Mouse (Mus musculus) liver (tissue): ENCODE results near the gene Slc39a11.

Experiments used
- DNase-seq: peaks from one replicate; pipeline ENCODE4 v3.0.0-alpha.2; 2020; ENCODE audit warnings: mixed read lengths

Slc39a11 gene

DNA sequence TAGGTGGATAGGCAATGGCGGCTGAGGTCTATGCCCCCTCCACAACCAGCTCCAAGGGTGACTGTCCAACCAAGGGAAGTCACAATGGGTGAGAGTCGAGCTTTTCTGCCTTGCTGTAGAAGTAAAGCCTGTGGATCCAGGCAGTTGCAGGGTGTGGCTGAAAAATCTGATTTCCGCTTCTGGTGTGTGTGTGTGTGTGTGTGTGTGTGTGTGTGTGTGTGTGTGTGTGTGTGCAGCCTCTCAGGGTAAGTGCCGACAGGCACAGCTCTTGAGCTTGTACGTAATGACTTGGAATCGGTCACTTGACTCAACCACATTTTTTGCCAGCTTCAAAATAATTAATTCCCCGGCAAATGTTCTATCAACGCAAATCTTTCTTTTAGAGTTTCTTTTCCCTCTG is 18.6 kb downstream of the Slc39a11 start:
- no peak for DNase-seq

DNA sequence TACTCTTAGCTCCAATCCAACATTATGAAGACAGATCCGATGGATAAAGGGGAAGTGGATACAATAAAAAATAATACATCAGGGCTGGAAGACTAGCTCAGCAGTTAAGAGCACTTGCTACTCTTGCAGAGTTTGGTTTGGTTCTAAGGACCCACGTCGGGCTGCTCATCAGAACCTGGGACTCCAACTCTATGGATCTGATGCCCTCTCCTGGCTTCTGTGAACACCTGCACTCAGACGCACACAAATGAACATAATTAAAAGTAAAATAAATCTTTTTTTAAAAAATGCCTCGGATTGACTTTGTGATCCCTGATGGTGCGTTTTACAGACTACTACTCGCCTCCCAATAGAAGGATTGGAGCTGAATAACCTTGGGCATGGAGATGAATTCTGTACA is 19.2 kb downstream of the Slc39a11 start:
- no peak for DNase-seq

- DNase-seq = no peak
Observed at GRCm38 (mm10) chr11:113627785-113628184, 22.1 kb downstream of the Slc39a11 start.

DNA sequence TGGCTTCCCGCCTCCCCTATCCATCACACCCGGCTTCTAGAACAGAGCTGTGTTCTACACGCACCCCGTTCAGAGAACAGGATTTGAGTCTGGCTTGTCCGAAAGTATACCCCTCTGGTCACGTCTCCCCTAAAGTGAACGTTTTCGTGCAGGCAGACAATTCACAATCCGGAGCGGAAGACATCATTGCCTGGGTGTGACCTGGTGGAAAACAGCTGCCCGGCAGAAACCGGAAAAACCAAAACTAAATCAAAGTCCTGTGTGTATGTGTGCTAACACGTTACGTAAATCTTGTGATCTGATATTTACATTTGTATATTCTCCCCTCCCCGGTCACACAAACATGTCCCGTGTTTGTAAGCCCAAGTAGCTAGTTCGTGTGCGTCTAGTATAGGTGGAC is 24.4 kb downstream of the Slc39a11 start:
- no peak for DNase-seq

GRCm38 (mm10) chr11:113622028-113622427 is 27.9 kb downstream of the Slc39a11 start:
- no peak for DNase-seq

DNA sequence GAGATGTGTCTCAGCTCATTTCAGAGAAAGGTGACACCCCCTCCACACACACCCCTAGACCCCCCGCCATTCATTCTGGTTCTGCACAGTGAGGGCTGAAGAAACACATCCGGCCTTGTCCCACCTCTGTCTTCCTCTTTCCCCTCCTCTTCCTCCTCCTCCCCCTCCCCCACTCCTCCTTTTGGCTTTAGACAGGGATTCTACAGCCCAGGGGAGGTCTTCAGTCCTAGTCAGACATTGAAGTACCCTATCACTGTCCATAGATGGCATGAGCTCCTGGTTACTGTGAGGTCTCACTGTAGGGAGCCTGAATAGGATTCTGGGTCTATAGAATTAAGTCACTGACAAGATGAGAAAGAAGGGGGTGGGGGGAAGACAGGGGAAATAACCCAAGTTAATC is 28.9 kb downstream of the Slc39a11 start:
- DNase-seq = no peak

DNA sequence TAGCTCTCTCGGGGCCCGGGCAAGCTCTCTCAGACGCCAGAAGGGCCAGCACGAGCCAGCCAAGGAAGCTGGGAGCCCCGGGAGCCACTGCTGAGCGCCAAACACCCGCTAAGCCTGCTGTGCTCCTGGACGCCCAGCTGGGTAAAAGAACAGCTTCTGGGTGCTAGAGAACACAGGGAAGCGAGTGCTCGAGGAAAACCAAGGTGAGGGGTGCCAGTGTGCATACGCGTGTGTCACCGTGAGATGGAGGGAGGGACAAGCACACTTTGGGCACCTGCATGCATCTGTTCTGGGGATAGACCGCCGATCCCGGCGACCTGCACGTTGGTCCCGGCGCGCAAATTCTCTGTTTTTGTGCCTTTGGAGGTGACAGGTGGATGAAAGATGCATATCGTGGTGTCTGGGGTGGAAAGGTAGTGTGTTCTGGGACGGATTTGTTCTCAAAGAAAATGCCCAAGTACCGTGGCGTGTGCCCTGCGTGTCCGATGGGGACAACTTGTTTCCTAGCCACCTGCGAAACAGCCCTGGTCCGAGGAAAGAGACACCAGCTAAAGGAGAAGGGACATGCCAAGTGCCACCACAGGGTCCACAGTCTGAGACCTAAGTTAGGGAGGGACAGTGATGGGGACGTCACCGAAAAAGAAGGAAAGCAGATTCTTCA is 30.3 kb downstream of the Slc39a11 start:
- DNase-seq = no peak

GRCm38 (mm10) chr11:113618672-113619419 is 31.0 kb downstream of the Slc39a11 start, which contains the start of gene Sstr2:
Gene Sstr2, plus strand, starts transcription at chr11:113619342.
- DNase-seq = peak; percentile 67

GRCm38 (mm10) chr11:113618303-113618671 is 31.6 kb downstream of the Slc39a11 start:
- DNase-seq = no peak

- peak; percentile 71 for DNase-seq
Observed at GRCm38 (mm10) chr11:113617132-113617911, 32.6 kb downstream of the Slc39a11 start.

DNA sequence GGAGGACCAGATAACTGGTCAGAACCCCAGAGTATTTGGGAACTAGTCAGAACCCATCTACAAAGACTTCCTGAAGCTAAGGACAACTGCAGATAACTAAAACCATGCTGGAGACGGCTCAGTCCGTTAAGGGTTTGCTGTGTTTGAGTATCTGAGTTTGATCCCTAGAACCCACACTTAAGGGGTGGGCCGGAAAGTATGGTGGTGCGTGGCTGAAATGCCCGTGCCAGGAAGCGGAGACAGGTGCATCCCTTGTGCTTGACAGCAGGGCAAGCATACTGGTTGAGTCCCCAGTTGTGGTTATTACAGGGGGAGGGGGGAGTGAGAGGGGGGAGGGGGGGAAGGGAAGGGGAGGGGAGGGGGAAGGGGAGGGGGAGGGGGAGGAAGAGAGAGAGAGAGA is 35.4 kb downstream of the Slc39a11 start:
- no peak for DNase-seq

- peak; percentile 65 for DNase-seq
Observed at GRCm38 (mm10) chr11:113611664-113612611, 37.9 kb downstream of the Slc39a11 start.

DNA sequence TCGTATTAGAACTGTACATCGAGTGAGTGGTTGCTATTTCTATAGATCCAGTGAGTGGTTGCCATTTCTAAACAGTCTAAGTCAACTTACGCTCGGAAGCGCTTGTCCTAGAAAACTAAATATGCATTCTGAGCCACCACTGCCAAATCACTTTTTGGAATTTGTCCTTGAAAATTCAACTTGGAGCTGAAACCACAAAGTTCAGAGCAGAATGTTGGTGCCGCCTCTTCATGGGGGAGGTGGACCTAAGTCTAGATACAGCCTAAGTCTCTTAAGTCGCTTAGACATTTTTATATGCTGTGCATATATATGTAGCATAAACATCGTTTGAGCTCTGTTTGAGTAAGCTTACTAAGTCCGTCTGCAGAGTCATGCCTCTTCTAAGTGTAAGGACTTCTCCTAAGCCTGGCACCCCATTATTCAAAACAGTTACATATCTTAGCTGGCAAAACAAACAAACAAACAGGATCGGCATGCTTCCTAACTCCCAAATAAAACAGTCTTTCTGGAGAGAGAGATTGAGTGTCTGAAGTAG is 38.7 kb downstream of the Slc39a11 start:
- no peak for DNase-seq

- no peak for DNase-seq
Observed at GRCm38 (mm10) chr11:113610266-113610665, 39.6 kb downstream of the Slc39a11 start.

DNA sequence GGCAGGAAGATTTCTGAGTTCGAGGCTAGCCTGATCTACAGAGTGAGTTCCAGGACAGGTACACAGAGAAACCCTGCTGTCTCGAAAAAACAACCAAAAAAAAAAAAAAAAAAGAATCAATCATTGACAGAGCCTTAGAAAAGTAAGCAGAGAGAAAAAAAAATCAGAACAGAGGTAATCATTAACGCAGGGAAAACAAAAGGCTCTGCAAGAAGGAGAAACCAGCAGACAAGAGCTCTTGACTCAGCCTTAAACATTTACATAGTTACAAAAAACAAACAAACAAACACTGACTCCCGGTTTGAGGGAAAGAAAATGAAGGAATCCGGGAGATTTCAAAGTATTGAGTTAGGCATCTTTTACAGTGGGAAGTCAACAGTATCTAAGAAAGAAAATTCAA is 40.3 kb downstream of the Slc39a11 start:
- no peak for DNase-seq

- DNase-seq = no peak
Observed at GRCm38 (mm10) chr11:113607556-113607955, 42.3 kb downstream of the Slc39a11 start.

DNA sequence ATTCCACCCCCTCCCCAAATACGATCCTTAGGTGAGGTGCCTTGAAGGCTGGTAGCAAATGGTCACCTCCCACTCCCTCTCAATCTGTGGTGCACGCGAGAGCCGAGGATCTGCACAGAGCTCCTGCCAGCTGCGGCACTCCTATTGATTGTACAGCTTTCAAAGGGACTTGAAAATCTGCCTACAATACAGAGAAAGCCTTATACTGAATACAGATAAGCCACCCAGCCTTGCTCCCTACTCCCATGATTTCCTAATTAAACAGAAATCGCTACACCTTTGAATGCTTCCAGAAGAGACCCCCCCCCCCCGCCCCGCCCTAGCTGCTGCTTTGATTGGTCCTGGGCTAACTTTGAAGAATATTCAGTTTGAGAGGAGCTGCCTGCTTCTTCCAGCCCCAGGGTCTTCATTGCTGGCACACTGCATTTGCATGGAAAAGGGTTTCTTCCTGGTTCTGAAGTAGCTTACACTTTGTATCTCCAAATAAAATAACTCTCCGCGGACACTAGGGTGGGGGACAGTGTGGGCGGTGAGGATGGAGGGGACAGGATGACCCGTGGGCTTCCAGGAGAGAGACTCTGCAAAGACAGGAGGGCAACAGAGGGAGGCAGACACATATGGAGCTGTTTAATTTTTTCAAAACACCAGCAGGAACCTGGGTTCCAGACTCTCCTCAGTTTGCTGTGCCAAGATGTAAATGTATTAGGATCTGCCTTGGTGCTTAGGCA is 48.1 kb downstream of the Slc39a11 start:
- no peak for DNase-seq

DNA sequence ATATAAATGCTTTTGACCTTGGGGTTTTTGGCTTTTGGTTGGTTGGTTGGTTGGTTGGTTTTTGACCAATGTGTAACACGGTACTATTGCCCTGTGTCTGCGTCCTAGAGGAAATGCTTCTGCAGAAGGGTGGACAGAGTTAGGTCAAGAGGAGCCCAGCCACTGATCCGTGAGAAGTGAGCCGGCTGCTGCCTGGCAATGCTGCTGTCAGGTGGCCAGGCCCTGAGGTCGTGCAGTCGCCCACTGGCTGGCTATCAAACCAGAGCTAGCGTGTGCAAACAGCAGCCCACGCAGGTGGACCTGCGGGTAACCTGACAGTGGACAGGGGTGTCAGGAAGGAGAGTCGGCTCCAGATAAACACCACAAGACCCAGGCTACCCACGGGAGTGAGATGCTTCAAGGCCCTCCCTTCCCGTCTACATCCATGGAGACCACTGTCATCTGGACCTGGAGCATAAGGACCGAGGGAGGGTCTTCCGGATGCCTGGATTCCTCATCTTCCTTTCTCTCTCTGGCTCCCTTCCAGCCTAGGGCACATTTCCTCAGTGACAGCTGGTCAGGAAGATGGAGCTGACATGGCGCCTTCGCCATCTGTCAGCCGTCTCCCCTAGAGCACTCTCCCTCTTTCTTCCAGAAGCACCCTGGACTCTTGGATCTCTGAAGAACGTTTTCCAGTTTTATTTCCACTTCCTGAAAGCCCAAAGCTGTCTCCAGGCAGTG is 49.2 kb downstream of the Slc39a11 start:
- no peak for DNase-seq

DNA sequence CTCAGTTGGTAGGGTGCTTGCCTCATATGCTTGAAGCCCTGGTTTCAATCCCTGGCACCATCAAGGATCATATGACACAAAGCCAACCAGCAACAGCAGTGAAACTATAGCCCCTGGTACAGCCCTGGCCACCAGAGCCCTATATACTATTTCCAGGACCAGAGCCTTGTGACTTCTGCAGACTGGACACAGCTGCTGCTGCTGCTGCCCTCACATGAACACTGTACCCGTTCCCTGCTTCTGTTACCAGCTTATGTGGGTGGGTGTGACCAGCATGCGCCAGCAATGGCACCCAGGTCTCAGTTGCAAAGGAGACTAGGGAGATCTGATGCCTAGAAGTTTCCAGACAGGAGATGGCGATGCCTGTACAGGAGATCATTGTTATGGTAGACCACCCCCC is 52.2 kb downstream of the Slc39a11 start:
- DNase-seq = no peak

DNA sequence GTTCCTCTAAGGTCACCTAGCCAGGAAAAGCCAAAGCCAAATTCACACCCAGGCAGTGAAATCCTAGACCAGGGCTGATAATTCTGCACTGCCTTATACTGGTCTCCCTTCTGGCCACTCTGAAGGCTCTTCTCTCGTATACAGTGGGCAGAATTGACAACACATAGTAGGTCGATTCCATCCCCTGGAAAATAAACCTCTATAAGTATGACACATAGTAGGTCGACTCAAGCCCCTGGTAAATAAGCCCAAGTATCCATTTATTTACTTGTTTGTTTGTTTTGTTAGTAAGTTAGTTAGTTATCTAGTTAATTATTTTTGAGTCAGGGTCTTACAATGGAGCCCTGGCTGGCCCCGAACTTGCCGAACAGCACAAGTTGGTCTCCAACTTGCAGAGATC is 54.7 kb downstream of the Slc39a11 start:
- no peak for DNase-seq

GRCm38 (mm10) chr11:113588936-113589335 is 60.9 kb downstream of the Slc39a11 start:
- no peak for DNase-seq
